Mouse (Mus musculus) adrenal gland, adult 18-20 months (tissue): Measurements from ENCODE around the gene Myct1. TPM values are rescaled to one million over a fixed set of nuclear protein-coding genes. Genes with fewer than 3 reads are reported as not detected.

Experiments used
- DNase-seq, 2 experiments: peaks; one replicate each; pipeline ENCODE4 v3.0.0; 2021 to 2022; ENCODE audit warnings: low spot score in 2 of 2
- long read RNA-seq, 2 experiments: library from polyadenylated mRNA; stranded (forward); transcript quantifications; one replicate each; pipeline ENCODE4 v2.0.0; 2021
- total RNA-seq, 2 experiments: library from RNA; stranded (reverse); gene quantifications; 1 replicate in 1 of 2; 2 replicates in 1 of 2; pipeline ENCODE4 v1.2.3; 2021

Myct1 gene
- 1 to 10 TPM; 2.9 TPM for total RNA-seq
- long read RNA-seq, experiment 1, result 0 reads
- long read RNA-seq, experiment 2, partial matches to known transcripts, result 0 of 4 reads
- long read RNA-seq, experiment 2, other reads (novel, unspliced or antisense), result 1 of 4 reads

DNA sequence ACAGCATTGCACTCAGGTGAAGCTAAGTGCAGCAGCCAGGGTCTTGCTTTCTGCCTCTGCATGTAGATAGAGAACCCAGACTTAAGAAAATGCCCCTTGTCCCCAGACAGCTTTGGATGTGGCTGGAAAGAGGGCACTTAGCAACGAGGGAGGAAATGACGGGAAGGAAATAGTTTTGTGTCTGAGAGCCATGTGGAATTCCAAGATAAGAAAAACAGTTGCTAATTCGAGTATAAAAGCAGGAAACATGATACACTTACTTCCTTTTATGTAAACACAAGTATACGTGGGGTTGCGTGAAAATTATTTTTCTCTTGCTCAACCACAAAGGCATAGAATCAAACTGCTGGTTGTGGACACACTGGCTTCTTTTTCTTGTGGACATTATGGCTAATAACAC is at the start of gene Myct1:
Gene Myct1 (plus strand): TSS at position 312 of the 400 bp plus-strand sequence.
- no peak for DNase-seq

DNA sequence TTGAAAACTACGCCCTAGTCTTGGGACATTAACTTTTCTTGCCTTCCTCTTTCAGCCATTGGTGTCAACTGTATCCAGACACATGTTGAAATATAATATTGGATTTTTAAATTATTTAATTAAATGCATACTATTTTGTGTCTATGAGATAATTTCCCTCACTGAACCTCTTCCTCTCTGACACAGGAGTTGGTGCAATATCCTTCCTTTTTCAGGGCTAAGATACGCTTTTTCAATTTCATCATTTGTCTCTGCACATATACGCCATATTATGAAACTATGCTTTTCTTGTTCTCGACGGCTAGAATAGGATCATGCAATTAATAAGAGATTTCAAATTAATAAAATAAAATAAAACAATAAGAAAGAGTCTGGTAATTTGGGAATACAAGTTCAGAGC is 47.1 kb upstream of the Myct1 start:
- DNase-seq, result no peak

DNA sequence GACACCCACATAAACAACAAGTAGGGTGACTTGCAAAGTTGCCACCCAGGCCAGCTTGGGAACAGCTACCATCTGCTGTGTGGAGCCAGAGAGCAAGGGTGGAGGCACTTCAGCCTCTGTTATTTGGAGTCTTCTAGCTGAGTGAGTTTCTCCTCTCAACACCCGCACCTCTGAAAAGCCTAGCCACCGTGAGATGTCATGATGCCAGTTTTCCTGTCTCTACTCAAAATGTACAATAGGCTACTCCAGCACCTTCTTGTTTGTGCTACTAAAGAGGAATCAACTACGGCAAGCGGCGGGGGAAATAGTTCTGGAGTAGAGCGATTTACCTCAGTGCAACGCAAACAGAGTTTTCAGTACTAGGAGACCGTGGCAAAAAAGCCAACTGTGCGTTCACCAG is 45.8 kb upstream of the Myct1 start:
- DNase-seq, result no peak

DNA sequence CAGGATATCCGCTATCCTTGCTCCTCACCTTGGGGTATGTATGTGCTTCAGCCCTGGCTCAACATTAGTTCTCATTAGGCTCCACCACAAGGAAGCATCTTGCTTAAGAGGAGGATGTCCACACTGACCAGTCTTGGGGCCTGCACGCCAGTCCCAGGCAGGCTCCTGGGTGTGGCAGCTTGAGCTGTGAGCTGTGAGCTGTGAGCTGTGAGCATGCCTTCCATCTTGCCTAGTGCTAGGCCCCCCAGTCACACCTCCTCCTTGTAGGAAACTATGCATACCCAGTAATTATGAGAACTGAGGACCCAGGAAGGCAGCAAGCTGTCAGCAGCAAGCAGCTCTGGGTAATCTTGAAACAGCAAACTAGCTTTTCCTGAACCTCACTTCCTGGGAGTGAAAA is 44.9 kb upstream of the Myct1 start:
- DNase-seq, result no peak

DNA sequence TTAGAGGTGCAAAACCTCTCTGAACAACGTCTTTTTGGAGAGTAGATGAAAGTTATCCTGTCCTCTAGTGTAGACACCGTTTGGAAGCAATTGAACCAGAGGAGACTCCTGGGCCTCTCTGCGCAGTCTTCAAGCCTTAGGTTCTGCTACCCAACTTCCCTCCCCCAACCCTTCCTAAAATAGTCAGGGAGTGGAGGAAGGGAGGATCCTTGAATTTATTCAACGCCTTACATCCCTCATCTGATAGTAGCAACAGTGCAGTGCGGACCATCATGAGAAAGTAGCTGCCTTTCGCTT is 43.8 kb upstream of the Myct1 start:
- DNase-seq, result no peak

DNA sequence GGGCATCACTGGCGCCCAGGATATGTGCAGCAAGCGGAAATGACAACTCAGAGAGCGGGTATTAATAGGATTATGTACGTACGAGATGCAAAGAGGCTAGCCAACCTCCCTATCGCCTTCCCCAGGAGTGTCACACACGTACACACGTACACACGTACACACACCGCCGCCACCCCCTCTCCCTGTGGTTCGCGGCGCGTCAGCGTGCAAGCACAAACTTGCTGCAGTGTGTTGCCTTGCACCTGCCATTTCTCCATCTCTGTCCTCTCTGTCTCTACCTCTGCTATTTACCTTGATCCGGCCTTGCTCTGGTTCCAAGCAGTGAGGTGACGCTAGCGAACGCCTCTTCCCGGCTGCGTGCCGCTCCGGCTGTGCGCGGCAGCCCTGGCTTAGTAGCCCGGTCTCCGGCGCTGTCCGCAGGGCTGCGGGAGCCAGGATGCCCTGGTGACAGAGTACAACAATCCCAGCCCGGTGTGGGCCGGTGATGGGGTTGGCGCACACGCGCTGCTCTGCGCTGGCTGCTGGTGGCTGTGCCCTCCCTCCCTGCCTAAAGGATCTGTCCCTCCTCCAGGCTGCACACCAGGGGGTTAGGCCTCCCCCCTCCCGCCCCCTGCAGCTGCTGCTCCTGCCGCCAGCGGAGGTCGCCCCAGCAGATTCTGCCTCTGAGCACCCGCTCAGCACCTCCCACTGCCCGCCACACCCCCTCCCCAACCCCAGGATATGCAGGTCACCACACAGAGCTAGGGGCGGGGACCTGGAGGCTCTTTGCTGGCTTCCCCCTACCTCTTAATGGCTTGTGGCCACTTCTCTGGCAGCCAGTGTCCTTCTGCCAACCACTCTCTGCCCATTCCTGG is 43.2 kb upstream of the Myct1 start:
- DNase-seq, result peak; percentile 19 to 34

DNA sequence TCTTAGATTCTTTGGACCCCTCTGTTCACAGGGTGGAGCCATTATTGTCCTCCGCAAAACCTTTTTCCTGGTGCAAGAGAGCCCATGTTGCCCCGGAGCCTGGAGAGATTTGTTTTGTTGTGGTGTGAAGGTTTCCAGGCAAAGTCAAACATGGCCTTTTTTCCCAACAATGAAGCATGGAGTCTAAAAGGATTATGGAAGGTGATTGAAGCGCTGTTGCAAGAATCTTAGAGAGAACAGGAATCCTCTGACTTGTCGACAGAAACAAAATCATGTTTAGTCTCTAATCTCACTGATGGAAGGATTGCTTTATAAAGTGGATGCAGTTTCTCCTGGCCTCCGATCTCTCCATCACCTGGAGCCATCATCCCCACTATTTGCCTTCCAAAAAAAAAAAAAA is 42.2 kb upstream of the Myct1 start, which contains the start of gene Syne1:
Gene Syne1 (minus strand): TSS at position 101 of the 400 bp plus-strand sequence.
- DNase-seq, result no peak

DNA sequence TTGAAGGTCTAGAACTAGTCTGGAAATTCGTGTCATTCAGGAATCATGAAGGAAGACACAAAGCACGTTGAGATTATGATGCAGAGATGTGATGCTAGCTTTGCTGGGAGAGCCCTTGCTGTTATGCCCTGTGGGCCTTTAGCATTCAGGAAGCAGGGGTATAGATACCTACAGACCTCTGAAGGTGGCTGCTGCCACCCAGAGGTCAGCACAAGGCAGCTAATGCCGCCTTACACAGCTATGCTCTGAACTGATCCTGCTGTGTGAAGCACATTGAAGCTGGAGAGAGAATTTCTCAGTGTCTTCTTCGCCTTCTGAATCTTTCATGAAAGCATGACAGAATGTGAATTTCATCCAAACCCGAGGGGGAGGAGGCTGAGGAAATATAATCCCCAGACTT is 38.6 kb upstream of the Myct1 start:
- DNase-seq, result no peak

DNA sequence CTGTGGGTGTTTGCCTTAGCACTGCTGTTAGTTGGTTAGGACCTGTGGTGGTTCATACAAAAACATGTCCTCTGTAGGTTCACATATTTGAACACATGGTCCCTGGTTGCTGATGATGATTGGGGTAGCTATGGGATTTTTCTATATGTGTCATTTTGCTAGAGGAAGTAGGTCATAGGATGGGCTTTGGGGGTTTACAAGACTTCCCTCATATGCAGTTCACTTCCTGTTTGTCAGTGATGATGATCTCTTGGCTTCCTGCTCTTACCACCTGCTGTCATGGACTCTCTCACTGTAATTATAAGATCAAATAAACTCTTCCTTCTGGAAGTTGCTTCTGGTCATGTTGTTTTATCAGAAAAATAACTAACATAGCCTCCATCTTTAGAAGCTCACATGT is 34.8 kb upstream of the Myct1 start:
- no peak for DNase-seq

DNA sequence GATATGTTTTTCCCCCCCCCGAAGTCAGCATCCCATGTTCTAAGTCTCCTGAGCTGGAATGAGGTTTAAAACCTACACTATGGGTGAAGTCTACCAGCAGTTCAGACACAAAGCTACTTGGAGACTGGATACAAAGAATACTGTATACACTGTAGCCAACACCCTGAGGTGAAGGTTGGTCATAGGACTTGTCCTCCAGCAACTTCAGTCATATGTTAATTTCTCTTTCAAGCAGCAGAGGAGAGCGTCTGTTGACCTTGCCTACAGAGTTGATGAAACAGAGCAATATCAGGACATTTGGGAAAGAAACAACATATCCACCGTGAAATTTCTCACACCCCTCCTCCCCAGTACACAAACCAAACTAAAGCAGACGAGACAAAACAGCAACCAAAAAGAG is 33.0 kb upstream of the Myct1 start:
- DNase-seq, result no peak

DNA sequence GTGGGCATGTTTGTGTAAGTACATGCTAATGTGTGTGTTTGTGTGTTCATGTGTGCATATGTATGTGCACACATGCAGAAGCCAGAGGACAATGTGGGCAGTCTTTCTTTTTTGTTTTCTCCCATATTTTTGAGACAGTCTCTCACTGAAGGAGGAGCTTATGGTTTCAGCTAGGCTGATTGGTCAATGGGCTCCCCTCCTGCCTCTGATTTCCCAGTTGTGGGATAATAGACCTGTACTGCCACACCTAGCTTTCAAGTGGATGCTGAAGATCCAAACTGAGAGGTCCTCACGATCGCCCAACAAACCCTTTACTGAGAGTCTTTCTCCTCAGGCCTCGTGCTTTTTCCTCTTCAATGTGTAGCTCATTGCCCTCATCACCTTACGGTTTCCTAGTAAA is 31.9 kb upstream of the Myct1 start:
- DNase-seq, result no peak

DNA sequence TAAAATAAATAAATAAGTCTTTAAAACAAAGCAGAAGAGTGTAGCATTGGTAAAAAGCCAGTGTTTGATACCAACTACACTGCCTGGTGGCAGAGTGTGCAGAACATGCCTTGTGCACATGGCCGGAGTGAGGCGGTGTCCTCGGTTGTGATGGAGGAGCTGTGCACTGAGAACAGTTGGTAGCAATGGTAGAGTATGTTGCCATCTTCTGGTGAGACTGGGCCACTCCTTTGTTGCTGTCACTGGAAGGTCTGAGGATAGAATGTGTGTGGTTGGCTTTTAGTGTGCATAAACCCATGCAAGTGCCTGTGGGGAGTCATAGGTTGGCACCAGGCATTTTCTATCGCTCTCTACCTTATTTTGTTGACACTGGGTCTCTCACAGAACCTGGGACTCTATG is 24.6 kb upstream of the Myct1 start:
- no peak for DNase-seq

DNA sequence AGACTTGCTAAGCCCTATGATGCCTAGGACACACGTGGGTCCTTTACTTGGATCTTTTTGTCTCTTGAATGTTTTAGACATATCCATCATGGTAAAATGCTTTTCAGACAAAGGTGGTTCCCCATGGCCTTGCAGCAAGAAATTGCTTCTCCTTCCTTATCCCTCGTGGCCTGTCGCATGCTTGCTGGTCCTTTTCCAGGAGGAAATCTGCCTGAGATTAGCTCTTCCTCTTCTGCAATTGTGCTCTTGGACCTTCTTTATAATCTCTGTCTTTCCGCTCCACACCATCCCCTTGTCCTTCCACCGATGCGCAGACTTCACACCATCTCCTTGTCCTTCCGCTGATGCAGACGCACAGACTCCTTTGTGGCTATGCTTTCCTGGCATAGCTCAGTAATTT is 23.5 kb upstream of the Myct1 start:
- DNase-seq, result no peak

DNA sequence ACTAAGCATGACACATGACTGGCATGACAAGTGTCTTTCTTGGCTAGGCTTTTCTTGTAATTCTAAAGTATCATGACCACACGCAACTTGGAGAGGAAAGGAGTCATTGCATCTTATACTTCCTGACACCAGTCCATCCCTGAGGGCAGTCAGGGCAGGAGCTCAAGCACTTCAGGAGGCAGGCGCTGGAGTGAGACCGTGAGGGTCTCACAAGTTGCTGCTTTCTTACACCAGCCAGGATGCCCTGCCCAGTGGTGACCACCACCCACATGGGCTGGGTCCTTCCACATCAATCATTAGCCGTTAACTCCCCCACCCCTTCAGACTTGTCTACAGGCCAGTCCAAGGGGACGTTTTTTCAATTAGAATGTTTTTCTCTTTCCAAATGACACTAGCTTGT is 22.2 kb upstream of the Myct1 start:
- no peak for DNase-seq

DNA sequence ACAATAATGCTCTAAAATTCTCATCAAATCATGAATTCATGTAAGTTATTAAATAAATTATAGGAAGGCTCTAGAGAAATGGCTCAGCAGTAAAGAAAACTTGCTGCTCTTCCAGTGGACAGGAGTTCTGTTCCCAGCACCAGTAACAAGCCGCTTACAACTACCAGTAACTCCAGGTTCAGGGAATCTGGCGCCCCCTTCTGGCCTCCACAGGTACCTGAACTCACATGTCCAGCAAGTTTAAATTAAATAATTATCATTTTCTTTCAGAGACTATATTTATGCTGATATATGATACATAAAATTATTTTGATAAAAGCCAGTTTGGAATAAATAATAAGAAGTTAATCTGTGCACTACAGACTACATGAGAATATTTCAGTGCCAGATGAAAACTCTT is 20.2 kb upstream of the Myct1 start:
- no peak for DNase-seq

DNA sequence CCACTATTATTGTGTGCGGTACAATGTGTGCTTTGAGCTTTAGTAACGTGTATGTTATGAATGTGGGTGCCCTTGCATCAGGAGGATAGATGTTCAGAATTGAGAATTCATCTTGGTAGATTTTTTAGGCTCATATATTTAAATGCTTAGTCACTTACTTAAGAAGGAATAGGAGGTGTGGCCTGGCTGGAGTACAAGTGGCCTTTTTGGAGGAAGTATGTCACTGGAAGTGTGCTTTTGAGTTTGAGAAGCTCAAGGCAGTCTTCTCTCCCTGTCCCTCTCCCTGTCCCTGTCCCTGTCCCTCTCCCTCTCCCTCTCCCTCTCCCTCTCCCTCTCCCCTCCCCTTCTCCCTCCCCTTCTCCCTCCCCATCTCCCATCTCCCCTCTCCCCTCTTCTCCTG is 2.5 kb upstream of the Myct1 start:
- DNase-seq, result no peak

DNA sequence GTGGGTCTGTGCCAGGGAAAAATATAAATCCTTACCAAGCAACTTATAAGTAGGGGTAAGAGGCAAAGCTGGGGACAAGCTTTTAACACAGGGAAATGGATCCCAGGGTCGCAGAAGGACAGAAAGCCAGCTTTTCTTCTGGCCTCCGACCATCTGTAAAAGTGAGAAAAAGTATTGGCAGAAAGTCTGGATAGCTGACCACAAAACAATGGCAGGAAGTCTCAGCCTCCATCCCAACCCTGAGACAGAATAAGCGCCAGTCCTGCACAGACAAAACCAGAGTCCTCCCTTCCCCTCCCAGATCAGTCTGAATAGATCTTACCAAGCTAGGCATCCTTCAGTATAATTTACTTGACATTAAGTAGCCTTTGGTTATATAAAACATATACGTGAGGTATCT is 1.6 kb upstream of the Myct1 start:
- no peak for DNase-seq

DNA sequence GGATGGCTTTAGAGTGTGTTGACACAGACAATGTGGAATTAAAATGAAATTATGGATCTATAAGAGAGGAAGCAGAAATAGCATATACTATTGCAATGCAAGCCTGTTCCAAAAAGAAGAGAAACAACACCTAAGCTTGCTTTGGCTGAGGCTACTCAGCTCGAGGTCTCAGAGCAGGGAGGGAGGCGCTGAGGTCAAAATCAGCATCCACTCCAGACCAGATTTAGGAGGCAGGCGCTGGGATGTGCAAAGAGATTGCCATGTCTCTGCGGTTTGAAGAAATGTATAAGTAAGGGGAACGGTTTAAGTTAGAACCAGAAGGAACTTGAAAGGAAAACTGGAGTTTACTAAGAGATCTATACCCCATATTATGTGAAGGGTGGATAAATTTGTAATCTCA is 882 bp downstream of the Myct1 start:
- no peak for DNase-seq

DNA sequence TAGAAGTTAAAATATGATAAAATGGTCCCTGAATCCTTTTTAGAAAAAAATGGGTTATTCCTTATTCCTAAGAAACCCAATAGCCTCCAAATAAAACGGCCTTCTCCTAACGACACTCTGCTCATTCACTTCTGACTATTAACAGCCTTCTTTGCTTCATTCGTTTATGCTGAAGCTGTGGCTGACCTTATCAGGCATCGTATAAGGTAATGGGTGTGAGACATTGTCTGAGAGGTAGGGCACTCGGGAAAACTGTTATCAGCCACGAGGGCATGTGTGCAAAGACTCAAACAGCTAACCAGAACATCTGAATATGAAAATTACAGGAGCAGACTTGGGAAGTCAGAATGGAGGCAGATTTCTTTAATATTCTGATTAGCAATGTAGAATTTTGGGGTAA is 3.0 kb downstream of the Myct1 start:
- DNase-seq, result no peak

DNA sequence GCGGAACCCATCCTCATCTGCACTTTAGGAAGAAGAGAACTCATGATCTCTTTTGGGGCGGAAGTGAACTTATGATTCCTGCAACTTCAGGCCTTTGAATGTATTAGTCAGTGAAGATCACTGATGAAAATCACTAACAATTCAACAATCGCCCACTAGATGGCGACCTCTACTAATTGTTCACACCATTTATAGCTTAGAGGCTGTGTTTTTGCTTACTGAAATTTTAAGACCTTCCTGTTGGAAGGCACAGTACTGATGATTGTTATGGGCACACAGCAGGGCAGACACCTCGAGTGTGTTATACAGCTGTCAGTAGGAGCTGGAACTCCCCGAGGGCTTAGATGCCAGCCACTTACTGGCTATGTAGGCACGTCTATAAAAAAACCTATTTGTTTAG is 6.5 kb downstream of the Myct1 start:
- peak; percentile 56 to 72 for DNase-seq

DNA sequence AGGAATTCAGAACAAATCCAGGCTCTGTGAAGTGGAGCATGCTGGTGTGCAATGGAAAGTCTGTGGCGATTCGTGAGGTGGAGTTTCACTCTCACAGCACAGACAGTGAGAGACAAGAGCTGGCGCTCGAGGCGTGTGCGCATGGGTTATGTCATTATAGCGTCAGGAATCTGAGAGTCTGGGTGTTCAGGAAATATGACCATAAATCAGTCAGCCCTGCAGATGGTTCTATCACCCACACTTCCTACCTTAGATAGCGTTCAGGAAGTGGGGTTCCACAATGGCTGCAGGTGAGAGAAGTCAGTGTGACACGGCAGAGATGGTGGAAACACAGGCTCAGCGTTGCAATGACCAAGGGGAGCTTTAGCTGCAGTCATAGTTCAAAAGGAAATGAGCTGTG is 9.9 kb downstream of the Myct1 start:
- DNase-seq, result no peak

DNA sequence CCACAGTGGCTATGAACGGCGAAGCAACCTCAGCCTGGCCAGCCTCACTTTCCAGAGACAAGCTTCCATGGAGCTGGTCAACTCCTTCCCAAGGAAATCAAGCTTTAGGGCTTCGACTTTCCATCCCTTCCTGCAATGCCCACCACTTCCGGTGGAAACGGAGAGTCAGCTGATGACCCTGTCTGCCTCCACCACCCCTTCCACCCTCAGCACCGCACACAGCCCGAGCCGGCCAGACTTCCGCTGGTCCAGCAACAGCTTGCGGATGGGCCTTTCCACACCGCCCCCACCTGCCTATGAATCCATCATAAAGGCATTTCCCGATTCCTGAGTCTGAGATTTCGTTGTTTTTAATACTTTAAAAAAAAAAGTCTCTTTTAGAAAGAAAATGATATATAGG is 10.8 kb downstream of the Myct1 start:
- DNase-seq, result no peak

DNA sequence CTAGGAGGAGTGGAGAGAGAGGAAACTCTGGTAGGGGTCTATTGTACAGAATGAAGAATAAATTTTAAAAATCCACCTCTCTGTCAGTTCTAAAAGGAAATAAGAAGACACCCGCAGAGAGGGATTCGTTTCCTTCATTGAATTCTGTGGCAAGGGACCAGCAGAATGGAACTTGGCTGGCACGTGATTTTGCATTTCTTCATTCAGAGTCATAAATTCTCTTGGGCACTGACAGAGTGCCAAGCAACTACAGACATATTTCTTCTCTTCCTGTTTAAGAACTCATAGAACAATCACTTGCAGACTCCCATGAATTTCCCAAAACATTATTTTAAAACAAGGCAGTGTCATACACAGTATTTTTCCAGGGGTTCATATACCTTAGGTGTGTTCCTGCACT is 15.3 kb downstream of the Myct1 start:
- DNase-seq, result no peak
